Mouse (Mus musculus): ENCODE data around the gene Gsc2. TPM values are rescaled to one million over a fixed set of nuclear protein-coding genes. Genes with fewer than 3 reads are reported as not detected.
A peak's percentile ranks its signal among the peaks of the same experiment; 100 is the strongest.

The Gsc2 gene
- total and polyA plus RNA-seq, 3 experiments, result not detected

- peak; percentile 80 for TF ChIP-seq ZC3H11A (IDR thresholded peaks at IDR 0.05; ENCODE audit: low read depth, low read length)
- no peak for TF ChIP-seq RCOR1 (IDR thresholded peaks at IDR 0.05; ENCODE audit: low read depth, low read length)
- no peak for TF ChIP-seq E2F4 (IDR thresholded peaks at IDR 0.05; ENCODE audit: borderline replicate concordance, low read depth, low read length)
- no peak for TF ChIP-seq GATA1 (IDR thresholded peaks at IDR 0.05; ENCODE audit: low read depth, low read length)
- TF ChIP-seq SMC3 (IDR thresholded peaks at IDR 0.05; ENCODE audit: low read depth, low read length), result peak; percentile 93
- peak; percentile 87 for TF ChIP-seq KAT2A (conservative IDR thresholded peaks at IDR 0.05; ENCODE audit: low read depth, low read length)
- no peak for TF ChIP-seq UBTF (IDR thresholded peaks at IDR 0.05; ENCODE audit: borderline replicate concordance, insufficient read depth, low read depth, low read length)
- peak; percentile 78 to 80 for TF ChIP-seq POLR2A (IDR thresholded peaks at IDR 0.05; ENCODE audit: control insufficient read depth in 1 of 2, insufficient read depth in 1 of 2, low read depth in 1 of 2, low read length in 2 of 2, poor library complexity in 1 of 2)
- TF ChIP-seq MAX (IDR thresholded peaks at IDR 0.05; ENCODE audit: low read length), result peak; percentile 54
- TF ChIP-seq TCF12 (IDR thresholded peaks at IDR 0.05; ENCODE audit: low read depth, low read length), result 0 out of 2 replicates have a peak, but pooled peaks have one; percentile 37
- no peak for TF ChIP-seq POLR2AphosphoS5 (IDR thresholded peaks at IDR 0.05; ENCODE audit: borderline replicate concordance, low read depth, low read length)
- no peak; the same call in 1 of the 2 replicates for TF ChIP-seq ZMIZ1 (IDR thresholded peaks at IDR 0.05; ENCODE audit: low read depth, low read length)
- no peak for TF ChIP-seq USF2 (IDR thresholded peaks at IDR 0.05; ENCODE audit: borderline replicate concordance in 1 of 2, insufficient read depth in 1 of 2, low read depth in 1 of 2, low read length in 2 of 2)
- TF ChIP-seq CTCF (IDR thresholded peaks at IDR 0.05 in 2 of 3, conservative IDR thresholded peaks at IDR 0.05 in 1 of 3; ENCODE audit: control insufficient read depth in 1 of 3, insufficient read depth in 1 of 3, low read depth in 2 of 3, low read length in 3 of 3, poor library complexity in 1 of 3, severe bottlenecking in 1 of 3), result peak; percentile 64 to 95 (median 68)
- TF ChIP-seq USF1 (IDR thresholded peaks at IDR 0.05; ENCODE audit: low read depth, low read length), result no peak
- peak; percentile 63 for TF ChIP-seq TBP (IDR thresholded peaks at IDR 0.05; ENCODE audit: low read depth, low read length)
- TF ChIP-seq MEF2A (IDR thresholded peaks at IDR 0.05; ENCODE audit: extremely low read depth, insufficient replicate concordance, low read depth, low read length, poor library complexity, severe bottlenecking), result no peak
- TF ChIP-seq ELF1 (IDR thresholded peaks at IDR 0.05; ENCODE audit: low read depth, low read length), result peak; percentile 82; the same call in 1 of the 2 replicates
- no peak for TF ChIP-seq EP300 (IDR thresholded peaks at IDR 0.05; ENCODE audit: low read depth in 1 of 2, low read length in 2 of 2)
- TF ChIP-seq ZNF384 (IDR thresholded peaks at IDR 0.05; ENCODE audit: low read depth, low read length), result peak; percentile 99
- no peak for TF ChIP-seq CHD2 (IDR thresholded peaks at IDR 0.05; ENCODE audit: low read length)
- TF ChIP-seq POLR2AphosphoS2 (IDR thresholded peaks at IDR 0.05; ENCODE audit: low read length), result no peak
- no peak for TF ChIP-seq GABPA (IDR thresholded peaks at IDR 0.05; ENCODE audit: low read depth, low read length)
- TF ChIP-seq MXI1 (IDR thresholded peaks at IDR 0.05; ENCODE audit: low read depth, low read length), result peak; percentile 89
- TF ChIP-seq NELFE (IDR thresholded peaks at IDR 0.05; ENCODE audit: low read depth, low read length), result peak; percentile 57
- no peak for TF ChIP-seq BHLHE40 (IDR thresholded peaks at IDR 0.05; ENCODE audit: borderline replicate concordance, low read depth, low read length)
- TF ChIP-seq RAD21 (IDR thresholded peaks at IDR 0.05; ENCODE audit: low read depth, low read length), result peak; percentile 84
- TF ChIP-seq JUND (IDR thresholded peaks at IDR 0.05; ENCODE audit: low read depth, low read length), result no peak
- peak; percentile 98 for TF ChIP-seq HCFC1 (IDR thresholded peaks at IDR 0.05; ENCODE audit: low read depth, low read length)
- peak; percentile 72; the same call in 1 of the 2 replicates for TF ChIP-seq MYC (IDR thresholded peaks at IDR 0.05; ENCODE audit: low read depth, low read length)
- peak; percentile 97 for TF ChIP-seq SIN3A (IDR thresholded peaks at IDR 0.05; ENCODE audit: low read length)
- H3K9ac ChIP-seq (ENCODE audit: control insufficient read depth, low read depth, low read length, poor library complexity, severe bottlenecking), result peak within 1 kb of the TSS; percentile 82
- peaks cover 0 to 3% of the 10 kb centered on the region in 2 experiments; a peak in 2 of 4 replicates for H3K4me1 ChIP-seq (ENCODE audit: control insufficient read depth in 1 of 2, insufficient read depth in 2 of 2, low read length in 2 of 2)
- peaks cover 2 to 3% of the 10 kb centered on the region in 2 experiments; a peak in 2 of 4 replicates for H3K36me3 ChIP-seq (ENCODE audit: control insufficient read depth in 1 of 2, insufficient read depth in 2 of 2, low read length in 2 of 2)
- peak within 1 kb of the TSS; percentile 51; the same call in 1 of the 2 replicates for H3K27ac ChIP-seq (ENCODE audit: control insufficient read depth, low read depth, low read length)
- no peaks in the 10 kb centered on the region for H3K27me3 ChIP-seq (ENCODE audit: control insufficient read depth in 1 of 2, insufficient read depth in 2 of 2, low read length in 2 of 2)
- no peaks in the 10 kb centered on the region for H3K9me3 ChIP-seq (replicated peaks; ENCODE audit: insufficient read depth, low read length)
- peak; percentile 97 for DNase-seq (ENCODE audit: low read depth, low spot score)
- H3K4me3 ChIP-seq (ENCODE audit: control insufficient read depth in 1 of 2, insufficient read depth in 1 of 2, low read depth in 2 of 2, low read length in 2 of 2), result peak within 1 kb of the TSS; percentile 82 to 86
- peaks cover 10% of the 10 kb centered on the region for H3K79me2 ChIP-seq (ENCODE audit: control insufficient read depth, insufficient read depth, low read length, poor library complexity)
Observed at GRCm38 (mm10) chr16:17911052-17911595, 3.7 kb downstream of the Gsc2 start, which contains the start of gene Ess2. Ess2 (minus strand) TSS chr16:17911348.

Data from MEL (cell line).